Mouse (Mus musculus): ENCODE data around the gene Slx.
"Not testable (repeated sequence)": the region's sequence is repeated elsewhere in the genome, so short reads cannot be mapped to it uniquely, and the experiment has no call there.

Gene Slx

GRCm38 (mm10) chrX:26545465-26545864 is at the start of gene Slx:
Gene Slx (minus strand): TSS chrX:26545565.
- DNase-seq (ENCODE audit: low spot score) = not testable (repeated sequence)
